Mouse (Mus musculus) liver, embryonic 14.5 days (tissue): ENCODE data around the gene Dydc2. TPM values are rescaled to one million over a fixed set of nuclear protein-coding genes. Genes with fewer than 3 reads are reported as not detected.

Experiments
- ATAC-seq: fragments of 200-750 bp; cut with Nextera tagmentation; 2 replicates; pipeline ENCODE4 v1.8.0; 2017; ENCODE audit warnings: moderate number of reproducible peaks, mild to moderate bottlenecking, moderate library complexity; ENCODE audit not compliant: insufficient read depth
- DNase-seq, 3 experiments: peaks; one replicate each; pipeline ENCODE4 v3.0.0-alpha.2; 2012 to 2013; ENCODE audit warnings: low read depth in 3 of 3, low spot score in 3 of 3
- H3K27ac ChIP-seq: fragments of 300-500 bp; sonication (generic); 2 replicates; pipeline ENCODE4 v1.5.1; 2014; ENCODE audit warnings: moderate library complexity, mild to moderate bottlenecking, control low read depth, inconsistent platforms
- H3K27me3 ChIP-seq: fragments of 300-500 bp; sonication (generic); 2 replicates; pipeline ENCODE4 v1.6.1; 2014; ENCODE audit warnings: mild to moderate bottlenecking, low read length, moderate library complexity; ENCODE audit not compliant: control insufficient read depth, insufficient read depth
- H3K36me3 ChIP-seq: fragments of 300-500 bp; sonication (generic); replicated peaks from 2 replicates; pipeline ENCODE4 v1.6.1; 2014; ENCODE audit warnings: low read depth; ENCODE audit not compliant: control insufficient read depth, insufficient read depth
- H3K4me1 ChIP-seq, 2 experiments: fragments of 200-500 bp in 1 of 2; fragments of 300-500 bp in 1 of 2; sonication (generic) in 1 of 2; replicated peaks; 2 replicates each; pipeline ENCODE4 v1.6.1; 2012 to 2014; ENCODE audit warnings: antibody characterized with exemption in 1 of 2, inconsistent platforms in 1 of 2, low read length in 1 of 2; ENCODE audit not compliant: control insufficient read depth in 2 of 2, insufficient read depth in 2 of 2
- H3K4me2 ChIP-seq: fragments of 300-500 bp; sonication (generic); 2 replicates; pipeline ENCODE4 v1.6.1; 2014; ENCODE audit warnings: low read depth, mild to moderate bottlenecking, control low read depth, moderate library complexity
- H3K4me3 ChIP-seq, 2 experiments: fragments of 200-500 bp in 1 of 2; fragments of 300-500 bp in 1 of 2; sonication (generic) in 1 of 2; 2 replicates each; pipeline ENCODE4 v1.5.1; 2012 to 2014; ENCODE audit warnings: low read depth in 2 of 2, low read length in 2 of 2, mild to moderate bottlenecking in 2 of 2, control low read depth in 1 of 2, inconsistent platforms in 1 of 2, moderate library complexity in 1 of 2; ENCODE audit not compliant: insufficient read depth in 1 of 2
- H3K9ac ChIP-seq: fragments of 300-500 bp; sonication (generic); replicated peaks from 2 replicates; pipeline ENCODE4 v1.6.1; 2014; ENCODE audit warnings: mild to moderate bottlenecking, control low read depth, moderate library complexity
- H3K9me3 ChIP-seq: fragments of 300-500 bp; sonication (generic); 2 replicates; pipeline ENCODE4 v1.6.1; 2016; ENCODE audit warnings: low read length, mixed read lengths; ENCODE audit not compliant: control insufficient read depth
- CTCF ChIP-seq: IDR thresholded peaks from 2 replicates; pipeline ENCODE4 v1.5.1; 2016; ENCODE audit warnings: antibody characterized with exemption, low read depth, control low read depth
- EP300 ChIP-seq: IDR thresholded peaks from 2 replicates; pipeline ENCODE4 v1.6.1; 2016; ENCODE audit warnings: antibody characterized with exemption, low read depth
- WGBS: fragments of 180-500 bp; shearing (Covaris S2); extraction: QIAGEN DNeasy Blood & Tissue Kit; methylation state at CpG from one replicate; pipeline ENCODE4 v1.1.7; 2014; ENCODE audit not compliant: insufficient replicate concordance; 5-methylcytosine and 5-hydroxymethylcytosine counted together
- polyA plus RNA-seq, 2 experiments: library from polyadenylated mRNA; depleted of rRNA in 1 of 2; stranded (reverse) in 1 of 2; unstranded in 1 of 2; fragments of >200 nt; fragmentation: Nextera tagmentation in 1 of 2; extraction: Ambion mirVana in 1 of 2; gene quantifications; 2 replicates each; pipeline versions ENCODE4 v1.2.1 to v1.2.3; 2012 to 2014

The Dydc2 gene
- polyA plus RNA-seq, 2 experiments: not detected

- H3K9ac ChIP-seq: no peak overlapping the region
- no peaks in the 10 kb centered on the region for H3K9me3 ChIP-seq
- H3K4me3 ChIP-seq: no peak overlapping the region
- no peaks in the 10 kb centered on the region for H3K36me3 ChIP-seq
- no peak overlapping the region for H3K4me2 ChIP-seq
- WGBS: 45% methylated on average over 2 of the region's 2 CpGs
- H3K27me3 ChIP-seq: no peaks in the 10 kb centered on the region
- TF ChIP-seq EP300 (no peak), CTCF (no peak)
- H3K27ac ChIP-seq: no peak overlapping the region
- ATAC-seq (no peak), DNase-seq (no peak)
- no peaks in the 10 kb centered on the region; a peak in 1 of 4 replicates for H3K4me1 ChIP-seq
These were observed 33.3 kb upstream of the Dydc2 start for GRCm38 (mm10) chr14:41102269-41102668.

GRCm38 (mm10) chr14:41101242-41101641, 32.2 kb upstream of the Dydc2 start:
- no peaks in the 10 kb centered on the region for H3K27me3 ChIP-seq
- DNase-seq (no peak), ATAC-seq (no peak)
- WGBS: 55% methylated on average over 5 of the region's 5 CpGs
- H3K4me2 ChIP-seq: no peak overlapping the region
- no peak overlapping the region for H3K27ac ChIP-seq
- H3K9ac ChIP-seq: no peak overlapping the region
- TF ChIP-seq EP300 (no peak), CTCF (no peak)
- H3K36me3 ChIP-seq: no peaks in the 10 kb centered on the region
- H3K9me3 ChIP-seq: no peaks in the 10 kb centered on the region
- no peak overlapping the region for H3K4me3 ChIP-seq
- H3K4me1 ChIP-seq: no peaks in the 10 kb centered on the region; a peak in 1 of 4 replicates

GRCm38 (mm10) chr14:41100712-41101111, 31.7 kb upstream of the Dydc2 start:
- WGBS: 52% methylated on average over 3 of the region's 3 CpGs
- no peaks in the 10 kb centered on the region for H3K9me3 ChIP-seq
- TF ChIP-seq CTCF (no peak), EP300 (no peak)
- H3K27me3 ChIP-seq: no peaks in the 10 kb centered on the region
- H3K4me1 ChIP-seq: no peaks in the 10 kb centered on the region; a peak in 1 of 4 replicates
- no peak overlapping the region for H3K4me2 ChIP-seq
- DNase-seq (no peak), ATAC-seq (no peak)
- H3K27ac ChIP-seq: no peak overlapping the region
- H3K4me3 ChIP-seq: no peak overlapping the region
- H3K36me3 ChIP-seq: no peaks in the 10 kb centered on the region
- no peak overlapping the region for H3K9ac ChIP-seq

GRCm38 (mm10) chr14:41098726-41099125, 29.7 kb upstream of the Dydc2 start:
- 56% methylated on average over 1 of the region's 1 CpGs for WGBS
- no peak overlapping the region for H3K4me2 ChIP-seq
- ATAC-seq (no peak), DNase-seq (no peak)
- H3K4me3 ChIP-seq: no peak overlapping the region
- no peak overlapping the region for H3K27ac ChIP-seq
- no peaks in the 10 kb centered on the region for H3K36me3 ChIP-seq
- no peak overlapping the region for H3K9ac ChIP-seq
- no peaks in the 10 kb centered on the region for H3K9me3 ChIP-seq
- TF ChIP-seq CTCF (no peak), EP300 (no peak)
- no peaks in the 10 kb centered on the region; a peak in 1 of 4 replicates for H3K4me1 ChIP-seq
- H3K27me3 ChIP-seq: no peaks in the 10 kb centered on the region

GRCm38 (mm10) chr14:41096296-41096860, 27.4 kb upstream of the Dydc2 start:
- H3K9ac ChIP-seq: no peak overlapping the region
- 54% methylated on average over 3 of the region's 3 CpGs for WGBS
- no peak overlapping the region for H3K4me2 ChIP-seq
- H3K27me3 ChIP-seq: no peaks in the 10 kb centered on the region
- H3K4me3 ChIP-seq: no peak overlapping the region
- ATAC-seq (no peak), DNase-seq (no peak)
- TF ChIP-seq CTCF (no peak), EP300 (no peak)
- no peak overlapping the region for H3K27ac ChIP-seq
- H3K36me3 ChIP-seq: no peaks in the 10 kb centered on the region
- no peaks in the 10 kb centered on the region; a peak in 1 of 4 replicates for H3K4me1 ChIP-seq
- H3K9me3 ChIP-seq: no peaks in the 10 kb centered on the region
